Mouse (Mus musculus): ENCODE data around the gene Slc17a7.

DNA sequence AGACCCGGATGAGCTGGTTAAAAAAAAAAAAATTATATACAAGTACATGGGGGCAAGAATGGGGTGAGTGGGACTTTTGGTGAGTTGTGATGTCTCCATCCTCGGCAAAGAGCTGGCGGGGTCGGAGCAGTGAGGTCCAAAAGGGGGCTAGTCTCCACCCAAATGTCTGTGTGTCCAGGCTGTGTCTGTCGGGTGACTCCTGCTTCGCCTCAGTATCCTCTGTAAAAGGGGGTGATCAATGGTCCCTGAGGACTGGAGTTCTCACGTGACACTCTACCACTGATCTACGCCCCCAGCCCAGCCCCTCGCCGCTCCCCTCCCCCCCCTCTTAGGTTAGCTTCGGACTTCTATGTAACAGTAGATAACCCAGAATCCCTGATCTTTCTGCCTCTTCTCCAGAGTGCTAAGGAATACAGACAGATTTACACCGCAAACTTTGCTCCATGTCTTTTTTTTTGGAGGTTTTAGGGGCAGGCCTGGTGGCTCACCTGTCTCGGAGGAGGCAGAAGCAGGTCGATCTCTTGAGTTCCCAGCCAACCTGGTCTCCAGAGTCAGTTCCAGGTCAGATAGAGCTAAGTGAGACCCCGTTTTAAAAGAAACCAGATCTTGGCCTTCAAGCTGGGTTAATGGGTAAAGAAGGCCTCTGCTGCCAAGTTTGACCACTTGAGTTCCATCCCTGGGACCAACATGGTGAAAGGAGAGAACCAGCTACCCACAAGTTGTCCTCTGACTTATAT lies 33.8 kb upstream of the Slc17a7 start:
- TF ChIP-seq EP300 (IDR thresholded peaks at IDR 0.05; ENCODE audit: insufficient read depth, low read depth, low read length): no peak
- TF ChIP-seq CTCF (IDR thresholded peaks at IDR 0.05): no peak

All from heart, adult 2 months (tissue).